Mouse (Mus musculus) cerebellum, adult (tissue): ENCODE results near the gene Vmn1r85.
A peak's percentile ranks its signal among the peaks of the same experiment; 100 is the strongest.

Source experiments
- ATAC-seq: cut with Nextera tagmentation; 2 replicates; pipeline ENCODE4 v1.9.2; 2017; ENCODE audit warnings: mild to moderate bottlenecking, moderate library complexity, mixed read lengths; ENCODE audit not compliant: insufficient number of reproducible peaks, low FRiP score, low TSS enrichment

Vmn1r85 gene

DNA sequence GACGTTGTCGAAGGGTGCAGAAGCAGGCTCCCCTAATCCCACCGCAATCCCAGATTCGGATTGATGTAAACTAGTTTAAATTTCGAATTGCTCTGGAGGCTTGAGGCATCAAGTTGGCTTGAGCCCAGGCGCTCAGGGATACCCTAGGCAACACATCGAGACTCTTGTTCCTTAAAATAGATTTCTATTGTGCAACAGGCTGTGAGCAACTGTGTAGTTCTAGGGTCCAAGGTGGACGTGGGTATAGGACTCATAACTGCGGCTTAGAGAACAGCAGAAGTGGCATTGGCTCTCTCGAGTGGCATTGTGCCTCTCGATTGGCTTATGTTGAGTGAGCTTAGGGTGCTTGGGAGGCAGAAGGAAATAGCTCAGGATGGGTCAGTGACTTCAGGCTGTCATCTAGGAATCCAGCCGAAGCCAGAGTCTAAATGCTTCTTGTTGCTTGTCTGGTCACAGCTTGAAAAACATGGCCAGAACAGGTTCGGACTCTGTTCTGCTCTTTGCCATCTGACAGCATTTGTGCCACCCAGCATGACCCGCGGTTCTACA lies 56.3 kb downstream of the Vmn1r85 start:
- no peak for ATAC-seq

DNA sequence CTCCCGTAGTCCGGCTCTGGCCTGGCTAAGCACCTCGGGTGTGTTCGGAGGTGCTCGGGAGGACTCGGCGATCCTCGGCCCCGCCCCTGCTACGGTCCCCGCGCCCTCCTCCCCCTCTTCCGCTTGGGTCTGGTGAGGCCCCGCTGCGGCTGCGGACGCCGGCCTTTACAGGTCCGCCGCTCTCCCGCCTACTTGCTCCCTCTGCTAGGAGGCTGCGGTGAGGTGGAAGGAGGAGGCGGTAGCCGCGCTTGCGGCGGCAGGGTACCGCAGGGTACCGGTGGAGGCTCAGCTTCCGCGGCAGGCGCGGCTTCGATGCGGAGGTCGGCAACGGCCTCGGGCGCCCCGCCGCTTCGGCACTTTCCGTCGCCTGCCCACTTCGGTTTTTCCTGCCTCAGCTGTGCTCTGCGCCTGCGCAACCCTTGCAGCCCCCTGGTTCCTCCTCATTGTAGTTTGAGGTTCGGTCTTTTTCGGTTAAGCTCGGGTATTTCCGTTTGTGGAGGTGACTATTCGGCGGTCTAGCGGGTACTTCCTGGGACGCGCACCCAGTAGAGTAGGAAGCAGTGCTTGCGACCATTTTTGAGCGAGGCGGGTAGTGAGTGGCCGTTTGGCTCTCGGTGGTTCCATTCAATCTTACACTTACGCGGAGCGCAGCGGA lies 56.9 kb downstream of the Vmn1r85 start, which contains the start of gene Ube2m:
Gene Ube2m, minus strand, starts transcription at position 375 of the 655 bp plus-strand sequence.
- ATAC-seq, result peak; percentile 63

DNA sequence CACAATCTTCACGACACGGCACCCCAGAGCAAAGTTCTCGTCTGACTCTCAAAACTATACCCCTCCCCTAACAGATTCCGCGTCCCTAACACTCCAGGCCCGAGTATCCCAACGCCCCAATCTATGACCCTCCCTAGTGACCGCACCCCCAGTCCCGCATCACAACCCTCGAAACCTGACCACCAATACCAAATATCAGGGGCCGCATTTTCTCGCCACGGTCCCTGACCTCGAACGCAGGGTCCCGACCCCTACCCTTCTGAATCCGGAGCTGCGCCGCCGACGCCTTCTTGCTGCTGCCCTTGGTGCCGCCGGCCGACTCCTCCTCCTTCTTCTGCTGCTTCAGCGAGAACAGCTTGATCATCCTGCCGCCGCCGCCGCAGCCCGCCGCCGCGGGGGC lies 57.6 kb downstream of the Vmn1r85 start:
- no peak for ATAC-seq

DNA sequence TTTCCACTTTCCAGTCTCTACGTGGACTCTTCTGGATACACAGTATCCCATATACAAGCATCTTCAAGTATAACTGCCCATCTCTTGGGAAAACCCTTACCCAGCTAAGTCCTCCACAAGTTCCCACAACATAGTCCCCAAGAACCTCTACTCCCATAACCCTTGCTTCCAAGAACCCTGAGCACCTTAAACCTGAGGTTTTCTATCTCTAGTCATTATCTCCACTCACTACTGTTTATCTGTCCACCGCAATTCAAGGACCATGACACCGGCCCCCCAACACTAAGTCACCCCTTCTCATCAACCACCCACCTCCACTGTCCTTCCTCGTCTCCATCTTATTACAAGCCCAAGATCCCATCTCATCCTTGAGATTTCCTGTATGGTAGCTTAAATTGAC lies 58.2 kb downstream of the Vmn1r85 start:
- ATAC-seq, result no peak

DNA sequence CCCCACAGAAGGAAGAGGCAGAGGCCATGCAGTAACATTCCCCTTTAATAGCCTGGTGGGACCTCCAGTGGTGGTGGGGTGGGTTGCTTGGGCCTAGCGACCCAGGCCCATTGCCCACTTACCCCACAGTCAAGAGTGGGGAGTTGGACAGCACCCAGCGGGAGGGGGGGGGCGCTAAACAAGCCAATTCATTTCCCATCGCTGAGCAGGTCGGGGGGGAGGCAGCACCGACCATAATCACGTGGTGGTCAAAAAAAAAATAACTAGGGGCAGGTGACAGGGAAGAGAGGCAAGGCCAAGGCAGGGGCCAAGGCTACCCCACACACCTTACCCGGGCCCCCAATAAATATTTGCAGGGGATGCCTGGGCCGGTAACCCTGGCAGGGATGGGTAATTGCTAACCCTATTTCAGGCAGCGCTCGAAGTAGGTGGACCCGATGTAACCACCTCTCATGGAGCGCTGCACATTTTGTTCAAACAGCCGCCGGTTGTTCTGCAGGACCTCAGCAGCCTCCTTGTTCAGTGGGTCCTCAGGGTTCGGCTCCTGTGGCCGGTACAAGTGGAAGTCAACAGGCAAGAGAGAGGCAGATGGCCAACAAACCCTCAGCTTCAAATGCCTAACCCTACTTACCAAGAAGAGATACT lies 59.6 kb downstream of the Vmn1r85 start:
- ATAC-seq, result no peak

DNA sequence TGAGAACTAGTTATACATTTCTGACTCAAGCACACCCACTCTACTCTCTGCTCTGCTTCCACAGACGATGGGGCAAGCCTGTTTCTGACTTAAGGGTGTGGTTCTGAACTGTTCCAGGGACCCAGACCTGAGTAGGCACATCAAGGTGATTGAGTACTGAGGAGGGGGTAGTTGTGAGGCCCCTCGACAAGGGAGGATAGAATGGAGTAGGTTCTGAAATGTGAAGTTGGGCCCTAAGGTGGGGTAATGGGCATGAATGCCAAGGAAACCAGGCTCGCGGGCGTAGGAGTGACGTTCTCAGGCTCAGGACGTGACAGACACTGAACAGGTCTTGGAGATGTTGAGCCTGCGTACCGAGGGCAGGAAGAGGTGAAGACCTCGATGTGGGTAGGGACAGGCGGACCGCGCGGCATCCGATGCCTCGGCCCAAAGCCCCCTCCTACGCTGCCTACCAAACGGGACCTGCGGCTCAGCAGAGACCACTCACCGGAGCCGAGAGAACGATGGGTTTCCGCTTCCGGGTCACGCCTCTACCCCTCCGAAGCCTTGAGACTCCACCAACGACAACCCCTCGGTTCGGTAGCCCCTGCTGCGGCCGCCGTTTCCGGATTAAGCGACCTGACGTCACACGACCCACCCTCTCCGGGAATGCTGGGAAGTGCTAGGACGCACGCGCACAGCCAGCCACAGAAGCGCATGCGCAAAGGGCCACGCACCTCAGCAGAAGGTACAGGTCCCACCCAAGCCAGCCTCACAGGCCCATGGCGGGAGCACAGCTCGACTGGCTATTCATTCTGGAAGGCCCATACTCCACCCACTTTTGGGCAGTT lies 60.6 kb downstream of the Vmn1r85 start, which contains the start of gene Chmp2a:
Gene Chmp2a, minus strand, starts transcription at position 660 of the 830 bp plus-strand sequence.
- ATAC-seq, result peak; percentile 65

DNA sequence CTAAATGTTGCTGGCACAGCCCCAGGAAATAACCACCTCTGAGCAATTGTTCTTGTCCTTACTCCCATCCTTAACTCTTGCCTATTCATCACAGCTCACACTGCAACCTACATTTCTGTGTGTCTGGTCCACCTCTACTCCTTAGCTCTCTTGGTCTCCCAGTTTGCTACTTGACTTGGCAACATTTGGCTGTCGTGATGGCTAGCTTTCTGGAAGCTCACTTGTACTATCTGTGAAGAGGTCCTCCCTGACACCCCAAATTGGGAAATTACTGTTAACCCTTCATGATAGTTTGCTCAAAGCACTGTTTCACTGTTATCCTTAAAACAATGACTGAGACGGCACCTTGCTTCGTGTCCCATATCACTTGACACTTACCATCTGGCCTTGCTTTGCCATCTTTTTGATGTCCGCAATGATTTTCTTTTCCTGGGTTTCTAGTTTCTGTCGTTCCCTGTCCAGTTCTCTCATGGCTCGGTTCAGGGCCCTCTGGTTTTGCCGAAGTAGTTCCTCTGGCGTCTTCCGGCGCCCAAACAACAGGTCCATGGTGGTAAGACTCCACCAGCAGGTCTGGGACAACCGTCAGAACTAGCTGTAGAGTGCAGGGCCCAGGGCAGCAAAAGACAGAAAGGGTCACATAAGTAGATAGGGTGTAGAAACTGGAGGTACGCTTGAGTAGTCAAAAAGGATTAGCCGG lies 61.4 kb downstream of the Vmn1r85 start:
- no peak for ATAC-seq
